Mouse (Mus musculus) embryo, embryonic 11.5 days (tissue): Measurements from ENCODE around the gene Ubiad1.

ENCODE experiments used
- DNase-seq: peaks from one replicate; pipeline ENCODE4 v3.0.0-alpha.2; 2012; ENCODE audit warnings: low read depth, low spot score

Gene Ubiad1

DNA sequence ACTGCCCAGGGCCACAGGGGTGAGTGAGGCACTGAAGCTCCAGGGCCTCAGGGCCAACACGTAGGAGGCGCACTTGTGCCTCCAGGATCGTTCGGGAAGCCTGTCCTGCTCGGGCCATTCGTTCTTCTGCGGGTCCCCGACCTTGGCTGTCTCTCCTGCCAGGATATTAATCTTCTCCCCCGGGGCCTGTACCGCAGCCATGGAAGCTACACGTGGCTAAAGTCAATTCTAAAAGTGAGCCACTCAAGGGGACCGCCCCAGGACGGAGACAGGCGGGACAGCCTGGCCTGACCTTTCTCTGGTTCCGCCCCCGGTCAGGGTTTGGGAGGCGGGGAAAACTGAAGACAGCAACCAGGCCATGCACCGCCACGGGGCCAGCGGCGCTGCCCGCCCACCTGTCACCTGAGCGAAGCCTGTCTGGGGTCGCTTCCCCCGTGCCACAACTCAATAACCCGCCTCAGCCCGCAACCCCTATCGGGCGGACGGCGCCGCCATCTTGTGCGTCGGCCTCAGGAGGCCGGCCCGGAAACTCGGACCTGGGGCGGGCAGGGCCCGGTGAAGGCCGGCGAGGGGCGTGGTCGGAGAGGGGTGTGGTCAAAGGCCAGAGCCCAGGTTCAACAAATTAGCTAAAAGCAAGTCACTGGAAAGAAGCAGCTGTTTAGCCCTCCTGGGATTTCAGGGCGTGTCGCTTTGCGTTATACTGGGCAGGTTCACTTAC lies at the start of gene Ubiad1:
Gene Ubiad1 (minus strand): TSS at position 522 of the 718 bp plus-strand sequence.
- DNase-seq: peak; percentile 67

DNA sequence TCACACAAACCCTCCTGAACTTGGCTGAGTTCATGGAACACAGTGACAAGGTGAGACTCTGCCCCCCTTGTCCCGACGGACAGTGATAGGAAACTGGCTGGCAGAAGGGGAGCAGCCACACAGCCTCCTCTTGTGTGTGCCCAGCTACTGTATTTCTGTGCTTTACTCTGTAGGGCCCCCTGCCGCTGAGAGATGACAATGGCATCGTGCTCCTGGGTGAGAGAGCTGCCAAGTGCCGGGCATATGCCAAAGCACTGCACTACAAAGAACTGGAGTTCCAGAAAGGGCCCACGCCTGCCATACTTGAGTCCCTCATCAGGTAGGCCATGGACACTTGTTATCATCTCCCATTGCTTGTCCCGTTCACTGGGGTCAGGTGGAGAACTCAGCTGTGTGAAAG lies 46.9 kb upstream of the Ubiad1 start:
- no peak for DNase-seq

DNA sequence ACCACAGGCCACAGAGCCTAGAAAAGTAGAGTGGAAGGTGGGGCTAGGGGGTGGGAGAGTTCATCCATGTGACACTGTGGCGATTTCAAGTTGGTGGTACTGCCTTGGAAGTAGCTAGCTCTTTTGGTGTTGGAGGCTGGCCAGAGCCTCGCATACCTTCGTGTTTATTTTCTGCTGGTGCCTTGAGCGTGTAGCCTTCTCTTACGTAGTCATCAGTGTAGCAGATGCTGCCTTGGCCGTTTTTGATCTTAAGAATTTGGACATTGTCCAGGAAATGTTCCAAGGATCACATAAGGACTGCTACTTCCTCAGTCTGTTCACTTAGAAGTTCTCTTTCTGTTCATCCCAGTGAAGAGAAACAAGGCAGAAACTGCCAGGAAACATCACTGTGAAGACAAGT lies 45.9 kb upstream of the Ubiad1 start:
- no peak for DNase-seq

DNA sequence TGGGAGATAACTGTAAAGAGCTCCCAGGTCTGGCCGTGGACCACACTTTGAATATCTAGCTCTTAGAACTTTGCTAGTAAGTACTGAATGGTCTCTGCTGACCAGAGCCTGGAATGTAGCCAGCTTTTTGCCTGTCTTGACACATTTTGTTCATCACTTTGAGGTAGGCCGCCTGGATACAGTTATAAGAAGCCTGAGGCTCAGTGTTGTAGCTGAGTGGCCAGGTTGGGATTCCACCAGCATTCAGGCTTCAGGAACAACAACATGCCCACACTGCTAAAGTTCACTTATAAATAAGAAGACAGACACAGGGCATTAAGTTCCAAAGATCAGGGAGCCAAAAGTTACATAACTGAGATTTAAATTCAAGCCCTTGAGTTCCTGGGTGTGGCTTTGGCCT lies 43.3 kb upstream of the Ubiad1 start:
- no peak for DNase-seq

DNA sequence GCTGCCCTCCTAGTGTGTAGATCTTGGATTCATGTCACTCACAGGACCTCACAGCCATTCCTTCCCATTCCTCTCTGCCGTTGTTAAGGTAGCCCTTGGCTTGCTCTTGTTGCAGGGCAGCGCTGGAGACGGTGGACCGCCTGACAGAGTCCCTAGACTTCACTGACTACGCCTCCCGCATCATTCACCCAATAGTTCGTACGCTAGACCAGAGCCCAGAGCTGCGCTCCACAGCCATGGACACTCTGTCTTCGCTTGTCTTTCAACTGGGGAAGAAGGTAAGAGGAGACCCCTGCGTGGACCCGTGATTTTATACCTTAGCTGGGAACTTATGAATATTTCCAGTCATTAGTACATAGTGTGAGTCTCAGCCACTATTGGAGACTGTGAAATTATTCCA lies 39.9 kb upstream of the Ubiad1 start:
- DNase-seq: no peak

DNA sequence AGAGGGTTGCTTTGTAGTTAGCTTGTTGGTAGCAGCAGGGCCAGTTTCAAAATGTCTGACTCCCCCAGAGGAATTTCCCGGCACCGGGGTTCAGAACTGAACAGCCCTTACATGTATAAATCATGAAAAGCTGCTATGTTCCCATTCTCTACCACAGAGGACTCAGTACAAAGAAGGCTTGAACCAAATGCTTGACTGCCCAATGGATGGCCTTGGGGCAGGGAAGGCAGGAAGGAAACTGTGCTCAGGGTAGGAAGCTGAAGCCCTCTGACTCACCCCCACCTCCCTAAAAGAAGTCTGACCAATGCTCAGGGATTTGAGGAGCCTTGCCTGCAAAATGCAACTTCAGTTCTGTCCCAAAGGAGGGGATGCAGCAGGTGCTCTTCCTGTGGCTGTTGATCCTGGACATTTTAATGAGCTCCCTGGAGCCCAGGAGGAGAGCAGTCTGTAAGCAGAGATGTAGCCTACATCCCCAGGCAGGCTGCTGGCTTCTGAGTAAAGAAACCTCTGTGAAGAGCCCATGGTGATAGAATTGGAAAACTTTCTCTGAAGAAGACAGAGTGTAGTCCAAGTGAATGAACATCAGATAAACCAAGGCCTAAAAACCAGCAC lies 37.1 kb upstream of the Ubiad1 start:
- DNase-seq: no peak

DNA sequence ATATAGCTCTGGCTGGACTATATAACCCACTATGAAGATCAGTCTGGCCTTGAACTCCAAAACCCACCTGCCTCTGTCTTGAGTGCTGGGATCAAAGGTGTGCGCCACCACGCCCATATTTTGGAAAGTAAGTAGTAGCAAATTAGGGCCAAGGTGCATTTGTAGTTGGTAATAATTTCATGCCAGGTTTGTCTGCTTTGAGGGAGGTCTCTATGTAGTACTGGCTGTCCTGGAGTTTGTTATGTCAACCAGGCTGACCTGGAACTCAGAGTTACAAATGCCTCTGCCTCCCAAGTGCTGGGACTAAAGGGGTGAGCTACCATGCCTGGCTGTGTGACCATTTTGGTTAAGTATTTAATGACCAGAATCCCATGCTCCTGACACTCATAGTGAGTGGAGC lies 35.7 kb upstream of the Ubiad1 start:
- DNase-seq: no peak

DNA sequence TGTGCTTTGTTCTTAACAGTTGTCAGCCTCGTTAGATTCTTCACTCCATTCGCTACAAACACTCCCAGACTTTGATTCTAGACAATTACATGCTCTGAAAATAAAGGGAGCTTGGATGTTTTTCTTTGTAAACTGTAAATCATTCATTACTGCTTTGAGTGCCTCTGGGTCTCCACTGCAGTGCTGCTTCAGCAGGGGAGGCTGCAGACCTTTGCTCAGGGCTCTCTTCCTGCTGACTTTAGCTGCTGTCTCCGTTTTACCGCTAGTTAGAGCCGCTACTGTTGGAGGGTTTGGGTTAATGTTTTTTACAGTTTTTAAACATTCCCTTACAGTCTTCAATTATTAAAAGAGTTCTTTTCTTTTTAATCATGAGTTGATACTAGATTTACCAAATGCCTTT lies 28.9 kb upstream of the Ubiad1 start:
- no peak for DNase-seq

DNA sequence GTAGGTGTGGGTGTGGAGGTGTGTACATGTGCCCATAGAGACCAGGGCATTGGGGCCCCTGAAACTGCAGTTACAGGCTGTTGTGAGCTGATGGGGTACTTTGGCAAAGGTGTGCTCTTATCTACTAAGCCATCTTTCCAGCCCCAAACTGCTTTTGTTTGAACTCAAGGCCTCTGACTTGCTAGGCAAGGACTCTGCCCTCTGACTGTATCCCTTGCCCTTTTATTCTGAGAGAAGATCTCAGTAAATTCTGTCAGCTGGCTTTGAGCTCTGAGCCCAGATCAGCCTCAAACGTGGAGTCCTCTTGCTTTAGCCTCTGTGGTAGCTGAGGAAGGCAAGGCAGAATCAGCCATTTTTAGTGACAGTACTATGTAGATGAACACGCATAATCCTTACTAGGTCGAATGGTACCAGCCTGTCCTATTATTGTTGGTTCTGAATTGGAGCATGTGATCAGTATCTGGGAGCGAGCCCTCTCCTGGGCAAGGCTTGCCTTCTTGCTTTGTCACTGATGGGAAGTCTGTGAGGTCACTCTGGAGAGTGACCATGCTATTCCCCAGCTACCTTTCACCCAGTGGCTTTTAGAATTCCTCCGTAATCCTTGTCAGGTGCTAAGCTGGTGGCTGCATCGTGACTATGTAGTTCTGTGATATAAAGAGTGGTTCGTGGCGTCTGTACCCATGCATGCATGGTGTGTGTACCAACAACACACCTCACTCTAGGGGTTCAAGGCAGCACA lies 28.0 kb upstream of the Ubiad1 start:
- DNase-seq: no peak

DNA sequence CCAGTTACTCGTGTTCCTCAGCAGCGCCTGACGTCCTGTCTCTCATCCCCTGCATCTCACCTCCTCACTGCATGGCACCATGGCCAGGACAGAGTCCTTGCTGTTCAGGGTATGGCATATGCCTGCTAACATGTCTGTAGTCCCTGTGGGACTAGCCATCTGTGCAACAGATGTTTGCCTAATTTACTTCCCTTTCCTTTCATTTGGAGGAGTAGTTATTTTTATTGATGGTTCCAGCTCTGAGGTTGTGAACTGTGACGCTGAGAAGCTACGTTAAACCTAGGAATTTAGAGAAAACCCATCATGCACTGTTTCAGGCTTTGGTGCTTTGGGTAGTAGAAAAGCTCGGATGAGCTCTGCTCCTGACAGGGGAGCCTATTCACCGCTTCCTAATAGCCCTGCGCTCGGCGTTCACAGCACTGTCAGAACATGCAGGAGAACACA lies 26.8 kb upstream of the Ubiad1 start:
- DNase-seq: peak; percentile 37

DNA sequence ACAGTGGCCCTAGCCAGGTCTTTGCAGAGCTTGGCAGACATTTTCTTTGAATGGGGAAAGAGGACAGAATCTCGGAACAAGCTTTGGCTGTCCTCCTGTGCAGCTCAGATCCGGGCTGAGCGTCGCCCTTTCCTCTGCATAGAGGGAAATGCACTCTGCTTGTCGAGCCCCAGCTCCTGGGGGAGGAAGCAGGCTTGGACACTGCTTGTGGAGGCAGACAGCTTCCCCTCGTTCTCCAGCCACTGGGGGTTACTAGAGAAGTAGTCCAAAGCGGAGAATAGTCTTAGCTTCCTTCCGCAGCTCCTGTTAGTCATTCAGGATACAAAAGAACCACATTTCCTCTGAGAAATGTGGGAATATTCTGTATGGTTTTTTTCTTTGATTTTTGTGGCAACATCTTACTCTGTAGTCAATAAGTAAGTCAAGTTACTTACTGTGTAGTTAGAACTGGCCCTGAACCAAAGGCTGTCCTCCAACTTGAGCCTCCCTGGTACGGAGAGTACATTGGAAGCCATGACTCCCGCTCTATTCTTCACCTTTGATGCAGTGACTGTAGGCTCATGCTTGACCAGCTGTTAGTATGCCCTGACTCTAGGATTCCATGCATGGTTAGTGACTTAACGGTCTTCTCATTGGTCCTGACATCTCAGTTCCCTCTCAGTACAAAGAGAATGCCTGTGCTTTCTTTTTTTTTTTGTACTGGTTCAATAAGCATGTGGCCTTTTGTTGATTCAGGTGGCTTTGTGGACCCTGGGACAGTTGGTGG lies 25.1 kb upstream of the Ubiad1 start:
- no peak for DNase-seq

DNA sequence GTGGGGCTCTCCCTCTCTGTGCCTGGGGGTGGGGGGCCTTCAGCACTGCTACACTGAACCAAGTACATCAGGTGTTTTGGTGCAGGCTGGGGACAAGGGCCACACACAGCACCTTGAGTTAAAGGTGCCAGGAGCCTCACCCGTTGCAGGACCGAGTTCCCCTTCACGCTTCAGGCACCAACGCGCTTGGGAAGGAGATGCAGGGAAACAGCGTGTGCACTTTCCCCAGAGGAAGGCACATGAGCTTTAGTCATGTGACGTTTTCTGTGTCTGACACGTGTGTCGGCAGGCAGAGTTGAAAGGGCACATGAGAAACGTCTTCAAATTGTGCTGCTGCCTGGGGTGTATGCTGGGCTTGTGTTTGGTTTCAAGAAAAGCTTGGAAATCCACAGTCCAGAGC lies 23.8 kb upstream of the Ubiad1 start:
- no peak for DNase-seq

DNA sequence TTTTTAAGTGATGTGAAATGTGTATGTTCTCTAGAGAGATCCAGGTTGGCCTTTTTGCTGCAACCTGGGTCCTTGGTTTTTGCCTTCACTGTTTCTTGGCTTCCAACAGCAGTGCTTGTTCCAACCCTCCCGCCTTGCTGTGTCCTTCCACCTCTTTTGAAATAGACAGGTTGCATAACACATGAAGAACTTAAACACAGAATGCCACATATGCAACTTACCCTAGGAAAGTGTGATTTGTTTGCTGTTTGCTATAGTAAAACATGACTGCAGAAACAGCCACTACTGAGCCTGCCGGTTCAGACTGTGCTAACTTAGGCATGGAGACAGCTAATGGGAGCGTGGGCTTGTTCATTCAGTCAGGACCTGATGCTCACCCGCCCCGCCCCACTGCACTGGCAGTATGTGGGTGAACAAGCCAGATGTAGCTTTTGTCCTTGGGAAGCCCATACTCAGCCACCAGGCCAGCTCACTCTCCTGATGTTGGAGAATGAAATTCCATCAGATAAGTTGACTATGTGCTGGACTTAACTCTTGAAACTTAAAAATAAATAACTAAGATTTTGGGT lies 22.0 kb upstream of the Ubiad1 start:
- no peak for DNase-seq

DNA sequence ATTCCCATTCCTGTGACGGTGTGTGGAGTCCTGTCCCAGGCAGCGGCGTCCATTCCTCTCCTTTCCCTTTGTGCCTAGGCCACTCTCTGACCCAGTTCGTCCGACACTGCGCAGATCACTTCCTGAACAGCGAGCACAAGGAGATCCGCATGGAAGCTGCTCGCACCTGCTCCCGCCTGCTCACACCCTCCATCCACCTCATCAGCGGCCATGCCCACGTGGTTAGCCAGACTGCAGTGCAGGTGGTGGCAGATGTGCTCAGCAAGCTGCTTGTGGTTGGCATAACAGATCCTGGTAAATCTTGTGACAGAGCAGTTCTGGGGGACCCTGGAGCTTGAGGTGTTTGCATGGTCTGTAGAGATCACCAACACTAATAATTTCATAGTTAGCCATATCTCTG lies 20.3 kb upstream of the Ubiad1 start:
- DNase-seq: no peak

DNA sequence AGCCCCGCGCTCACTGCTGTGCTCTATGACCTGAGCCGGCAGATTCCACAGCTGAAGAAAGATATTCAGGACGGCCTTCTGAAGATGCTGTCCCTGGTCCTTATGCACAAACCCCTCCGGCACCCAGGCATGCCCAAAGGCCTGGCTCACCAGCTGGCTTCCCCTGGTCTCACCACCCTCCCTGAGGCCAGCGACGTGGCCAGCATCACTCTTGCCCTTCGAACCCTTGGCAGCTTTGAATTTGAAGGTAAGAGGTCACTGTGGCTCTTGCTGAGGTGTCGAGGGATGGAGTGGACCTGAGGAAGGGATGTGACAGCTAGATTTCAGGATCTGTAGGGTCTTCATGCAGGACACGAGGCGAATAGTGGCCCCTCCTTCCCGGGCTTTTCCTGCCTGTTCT lies 19.7 kb upstream of the Ubiad1 start:
- no peak for DNase-seq

DNA sequence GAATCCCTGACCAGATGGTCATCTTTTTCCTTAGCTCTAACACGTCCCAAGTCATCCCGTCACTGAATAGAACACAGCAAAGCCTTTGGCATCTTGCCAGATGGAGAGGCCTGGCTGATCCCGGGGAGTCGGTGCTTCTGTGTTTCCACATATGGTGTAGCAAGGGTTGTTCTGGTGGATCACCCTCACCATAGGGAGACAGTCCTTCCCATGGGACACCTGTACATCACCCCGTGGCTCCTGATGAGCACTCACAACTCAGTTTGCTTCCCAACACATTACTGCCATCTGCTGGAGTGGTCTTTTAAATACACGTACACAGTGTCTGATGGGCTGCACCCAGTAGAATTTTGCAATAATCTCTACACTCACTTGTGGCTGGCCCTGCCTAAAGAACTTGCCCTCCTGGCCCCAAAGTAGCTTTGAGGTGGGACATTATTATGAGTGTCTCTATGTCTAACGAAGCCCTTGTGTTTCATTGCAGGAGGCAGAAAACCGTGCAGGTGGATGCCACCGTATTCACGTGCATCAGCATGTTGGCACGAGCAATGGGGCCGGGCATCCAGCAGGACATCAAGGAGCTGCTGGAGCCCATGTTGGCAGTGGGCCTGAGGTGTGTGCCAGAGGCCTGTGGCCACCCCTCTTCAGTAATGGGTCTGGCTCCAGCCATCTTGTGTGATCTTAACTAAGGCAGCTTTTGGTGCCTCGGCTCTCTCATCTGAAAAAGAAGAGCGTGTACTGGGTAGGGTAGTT lies 18.8 kb upstream of the Ubiad1 start:
- DNase-seq: no peak

DNA sequence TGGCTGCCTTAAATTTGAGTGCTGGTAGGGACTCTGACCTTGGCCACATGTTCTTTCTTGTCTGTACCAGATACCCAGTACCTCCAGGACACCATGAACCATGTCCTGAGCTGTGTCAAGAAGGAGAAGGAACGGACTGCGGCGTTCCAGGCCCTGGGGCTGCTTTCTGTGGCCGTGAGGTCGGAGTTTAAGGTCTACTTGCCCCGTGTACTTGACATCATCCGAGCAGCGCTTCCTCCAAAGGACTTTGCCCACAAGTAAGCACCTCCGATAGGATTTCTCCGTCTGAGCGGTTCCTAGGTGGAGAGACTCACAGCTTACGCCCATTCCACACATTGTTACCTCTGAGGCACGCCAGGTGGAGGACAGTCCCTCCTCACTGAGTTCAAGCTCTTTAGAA lies 18.1 kb upstream of the Ubiad1 start:
- no peak for DNase-seq

DNA sequence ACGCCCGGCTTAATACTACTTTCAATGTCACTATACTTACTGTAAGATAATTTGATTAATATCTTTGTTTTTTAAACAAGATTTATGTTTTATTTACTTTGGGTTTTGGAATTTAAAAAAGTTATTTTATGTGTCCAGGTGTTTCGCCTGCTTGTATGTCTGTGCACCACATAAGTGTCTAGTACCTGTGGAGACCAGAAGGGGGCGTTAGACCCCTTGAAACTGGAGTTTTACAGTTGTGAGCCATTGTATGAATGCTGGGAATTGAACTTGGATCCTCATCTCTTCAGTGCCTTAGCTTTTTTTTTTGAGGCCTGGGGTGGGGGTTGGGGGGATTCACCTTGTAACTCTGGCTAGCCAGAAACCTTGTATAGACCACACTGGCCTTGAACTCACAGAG lies 17.2 kb upstream of the Ubiad1 start:
- DNase-seq: no peak

DNA sequence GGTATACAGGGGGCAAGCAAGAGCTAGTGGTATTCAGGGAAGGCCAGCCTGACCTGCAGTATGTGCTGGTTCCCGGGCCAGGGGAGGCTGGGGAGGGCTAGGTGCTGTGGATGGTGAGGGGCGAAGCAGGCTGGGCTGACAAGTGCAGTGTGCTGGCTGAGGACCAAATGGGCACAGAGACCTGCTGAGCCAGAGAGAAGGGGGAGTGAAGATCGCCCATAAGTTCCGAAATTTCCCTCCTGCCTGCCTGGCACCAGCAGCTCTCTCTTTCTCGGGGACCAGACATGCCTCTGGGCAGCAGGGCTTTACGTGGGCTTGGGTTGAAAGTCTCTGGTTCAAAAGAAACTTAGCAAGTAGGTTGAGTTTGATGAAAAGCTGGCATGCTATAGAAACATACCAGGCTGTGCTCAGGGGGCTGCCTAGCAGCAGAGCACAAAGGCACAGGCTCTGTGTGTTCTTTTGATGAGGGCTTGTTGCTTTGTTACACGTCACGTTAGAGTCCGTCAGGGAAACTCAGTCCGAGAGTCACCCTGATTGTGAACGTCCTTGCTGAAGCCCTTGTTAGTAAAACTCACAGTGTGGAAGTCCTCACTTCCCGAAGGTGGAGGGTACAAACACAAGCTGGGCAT lies 16.2 kb upstream of the Ubiad1 start:
- no peak for DNase-seq

DNA sequence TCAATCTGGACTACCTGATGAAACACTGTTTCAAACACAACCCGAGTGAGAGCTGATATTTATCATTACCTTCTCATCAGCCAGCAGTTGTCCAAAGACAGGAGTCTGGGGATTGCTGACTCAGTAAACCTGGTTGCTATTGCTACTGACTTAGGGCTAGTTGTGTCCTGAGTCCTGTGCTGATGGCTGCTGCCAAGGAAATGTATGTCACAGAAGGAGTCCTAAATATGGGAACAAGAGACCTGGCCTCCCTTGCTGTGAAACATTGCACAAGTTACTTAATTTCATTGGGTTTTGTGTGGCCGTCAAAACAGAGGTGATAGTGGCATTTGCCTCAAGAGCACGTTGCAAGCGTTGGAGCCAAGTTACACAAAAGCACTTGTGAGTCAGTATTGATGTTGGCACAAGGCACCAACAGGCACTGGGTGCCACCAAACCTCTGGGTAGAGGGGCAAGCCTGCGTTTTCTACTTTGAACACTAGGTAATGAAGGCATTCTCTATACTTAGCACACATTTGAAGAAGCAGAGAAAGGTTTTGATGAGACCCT lies 11.0 kb upstream of the Ubiad1 start:
- no peak for DNase-seq
